Mouse (Mus musculus): Measurements from ENCODE around the gene Socs3. TPM values are rescaled to one million over a fixed set of nuclear protein-coding genes. Genes with fewer than 3 reads are reported as not detected.

The Socs3 gene
- polyA plus RNA-seq, 1 experiment from 2014 or later, result 11.7 TPM

DNA sequence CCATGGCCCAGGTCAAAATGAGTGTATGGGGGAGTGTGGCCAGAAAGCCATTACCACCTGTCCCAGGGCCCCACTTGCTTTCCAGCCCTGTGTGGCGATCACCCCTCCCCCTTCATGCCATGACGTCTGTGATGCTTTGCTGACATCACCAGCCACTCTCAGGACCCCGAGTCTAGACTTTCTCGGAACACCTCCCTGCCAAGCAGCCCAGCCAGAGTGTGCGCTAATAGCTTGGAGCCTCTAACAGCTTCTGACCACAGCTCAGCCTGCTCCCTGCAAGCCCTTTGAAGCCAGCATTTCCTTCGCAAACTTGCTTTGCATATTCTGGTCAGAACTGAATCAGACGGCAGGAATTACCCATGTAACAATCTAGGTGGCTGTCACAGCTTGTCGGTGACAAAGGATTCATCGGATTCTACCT lies 4.3 kb downstream of the Socs3 start:
- 35% methylated on average over 9 of the region's 9 CpGs for WGBS
- TF ChIP-seq CTCF (IDR thresholded peaks at IDR 0.05; ENCODE audit: low read depth), result no peak
- no peak for ATAC-seq (replicated peaks; ENCODE audit: low FRiP score, low read depth)
- H3K4me3 ChIP-seq (replicated peaks; ENCODE audit: low read depth, low read length), result no peak overlapping the region
- H3K27me3 ChIP-seq (ENCODE audit: insufficient read depth, low read length), result no peaks in the 10 kb centered on the region
- DNase-seq (ENCODE audit: low spot score), result no peak
- H3K4me1 ChIP-seq (replicated peaks; ENCODE audit: insufficient read depth, low read length), result peaks cover 46% of the 10 kb centered on the region
- peak overlapping the region; percentile 96; the same call in 1 of the 2 replicates for H3K4me2 ChIP-seq (ENCODE audit: low read length)
- no peak overlapping the region for H3K27ac ChIP-seq
- no peaks in the 10 kb centered on the region for H3K9me3 ChIP-seq (replicated peaks; ENCODE audit: low read length)
- no peak overlapping the region for H3K9ac ChIP-seq (ENCODE audit: low read depth, low read length)
- H3K36me3 ChIP-seq (ENCODE audit: insufficient read depth, low read length), result no peaks in the 10 kb centered on the region

GRCm38 (mm10) chr11:117965052-117965451 lies 4.8 kb downstream of the Socs3 start:
- Histone ChIP-seq H3K36me3 (ENCODE audit: insufficient read depth, low read length) (no peaks in the 10 kb centered on the region), H3K4me2 (ENCODE audit: low read length) (no peak overlapping the region), H3K9ac (ENCODE audit: low read depth, low read length) (no peak overlapping the region), H3K27ac (no peak overlapping the region), H3K9me3 (replicated peaks; ENCODE audit: low read length) (no peaks in the 10 kb centered on the region), H3K4me1 (replicated peaks; ENCODE audit: insufficient read depth, low read length) (peaks cover 46% of the 10 kb centered on the region), H3K27me3 (ENCODE audit: insufficient read depth, low read length) (no peaks in the 10 kb centered on the region), H3K4me3 (replicated peaks; ENCODE audit: low read depth, low read length) (no peak overlapping the region)
- DNase-seq (ENCODE audit: low spot score) (no peak), ATAC-seq (replicated peaks; ENCODE audit: low FRiP score, low read depth) (no peak)
- no peak for TF ChIP-seq CTCF (IDR thresholded peaks at IDR 0.05; ENCODE audit: low read depth)
- WGBS, result 52% methylated on average over 7 of the region's 7 CpGs

DNA sequence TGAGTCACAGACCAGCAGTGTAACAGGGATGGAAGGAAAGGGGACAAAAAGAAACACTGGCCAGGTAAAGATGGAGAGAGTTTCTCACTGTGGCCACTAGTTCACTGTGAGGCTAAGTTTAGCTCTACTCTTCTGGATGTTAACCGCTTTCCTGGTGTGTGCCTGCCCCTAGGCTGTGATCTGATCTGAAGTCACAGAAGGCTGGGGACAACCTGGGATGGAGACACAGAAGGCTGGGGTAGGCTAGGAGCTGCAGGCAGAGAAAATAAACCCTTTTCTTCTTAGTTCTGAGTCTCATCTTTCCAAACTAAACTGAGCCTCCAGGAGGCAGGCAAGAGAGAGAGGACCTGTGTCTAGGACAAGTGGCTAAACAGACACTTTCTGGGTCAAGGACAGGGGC lies 5.6 kb downstream of the Socs3 start:
- H3K36me3 ChIP-seq (ENCODE audit: insufficient read depth, low read length), result no peaks in the 10 kb centered on the region
- no peak overlapping the region for H3K4me3 ChIP-seq (replicated peaks; ENCODE audit: low read depth, low read length)
- H3K4me1 ChIP-seq (replicated peaks; ENCODE audit: insufficient read depth, low read length), result peaks cover 46% of the 10 kb centered on the region
- peak overlapping the region; percentile 66 for H3K4me2 ChIP-seq (ENCODE audit: low read length)
- WGBS, result 24% methylated on average over 1 of the region's 1 CpGs
- H3K9ac ChIP-seq (ENCODE audit: low read depth, low read length), result no peak overlapping the region
- H3K27ac ChIP-seq, result peak overlapping the region; percentile 89
- TF ChIP-seq CTCF (IDR thresholded peaks at IDR 0.05; ENCODE audit: low read depth), result peak; percentile 4; the same call in 1 of the 2 replicates
- no peak for DNase-seq (ENCODE audit: low spot score)
- no peaks in the 10 kb centered on the region for H3K27me3 ChIP-seq (ENCODE audit: insufficient read depth, low read length)
- no peak for ATAC-seq (replicated peaks; ENCODE audit: low FRiP score, low read depth)
- H3K9me3 ChIP-seq (replicated peaks; ENCODE audit: low read length), result no peaks in the 10 kb centered on the region

GRCm38 (mm10) chr11:117963872-117964271 lies 6.0 kb downstream of the Socs3 start:
- H3K4me1 ChIP-seq (replicated peaks; ENCODE audit: insufficient read depth, low read length), result peaks cover 46% of the 10 kb centered on the region
- WGBS, result 2% methylated on average over 9 of the region's 9 CpGs
- peak overlapping the region; percentile 89 for H3K27ac ChIP-seq
- H3K9me3 ChIP-seq (replicated peaks; ENCODE audit: low read length), result no peaks in the 10 kb centered on the region
- no peak for ATAC-seq (replicated peaks; ENCODE audit: low FRiP score, low read depth)
- no peak for TF ChIP-seq CTCF (IDR thresholded peaks at IDR 0.05; ENCODE audit: low read depth)
- H3K4me3 ChIP-seq (replicated peaks; ENCODE audit: low read depth, low read length), result peak overlapping the region; percentile 10; the same call in 1 of the 2 replicates
- H3K36me3 ChIP-seq (ENCODE audit: insufficient read depth, low read length), result no peaks in the 10 kb centered on the region
- DNase-seq (ENCODE audit: low spot score), result peak; percentile 62
- no peaks in the 10 kb centered on the region for H3K27me3 ChIP-seq (ENCODE audit: insufficient read depth, low read length)
- H3K4me2 ChIP-seq (ENCODE audit: low read length), result peak overlapping the region; percentile 66
- H3K9ac ChIP-seq (ENCODE audit: low read depth, low read length), result no peak overlapping the region

DNA sequence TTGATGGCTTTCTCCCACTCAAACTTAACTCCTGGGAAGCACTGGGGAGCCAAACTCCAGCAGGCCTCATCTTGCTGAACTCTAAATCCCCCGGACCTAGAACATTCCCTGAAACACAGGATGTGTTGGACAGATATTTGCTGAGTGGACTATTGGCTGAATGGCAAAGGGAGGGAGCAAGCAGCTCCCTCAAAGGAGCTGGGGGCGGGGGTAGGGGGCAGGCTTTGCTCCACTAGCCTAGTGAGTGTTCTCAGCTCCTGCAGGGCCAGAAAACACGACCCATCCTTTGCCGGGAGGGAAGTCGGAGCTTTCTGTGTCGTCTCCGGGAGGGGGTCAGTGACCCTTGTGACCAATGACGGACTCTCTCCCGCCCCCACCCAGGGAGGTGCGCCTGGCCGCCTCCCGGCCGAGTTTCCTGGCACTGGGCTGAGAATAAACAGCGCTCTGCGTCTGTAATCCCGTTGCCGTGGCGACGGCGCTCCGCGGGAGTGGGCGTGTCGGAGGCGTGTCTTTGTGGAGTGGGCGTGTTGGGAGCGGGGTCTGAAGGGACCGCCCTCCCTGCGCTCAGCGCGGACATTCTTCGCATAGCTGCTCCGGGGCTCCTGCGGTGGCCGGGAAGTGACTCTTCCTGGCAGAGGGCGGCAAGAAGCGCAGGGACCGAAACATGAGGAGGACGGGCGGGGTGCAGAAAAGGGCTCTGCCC lies 6.6 kb downstream of the Socs3 start:
- DNase-seq (ENCODE audit: low spot score), result peak; percentile 98
- peak overlapping the region; percentile 10; the same call in 1 of the 2 replicates for H3K4me3 ChIP-seq (replicated peaks; ENCODE audit: low read depth, low read length)
- no peaks in the 10 kb centered on the region for H3K27me3 ChIP-seq (ENCODE audit: insufficient read depth, low read length)
- H3K9me3 ChIP-seq (replicated peaks; ENCODE audit: low read length), result no peaks in the 10 kb centered on the region
- WGBS, result under 1% methylated on average over 40 of the region's 40 CpGs
- ATAC-seq (replicated peaks; ENCODE audit: low FRiP score, low read depth), result peak; percentile 88
- peak overlapping the region; percentile 89 for H3K27ac ChIP-seq
- H3K9ac ChIP-seq (ENCODE audit: low read depth, low read length), result 0 out of 2 replicates have a peak overlapping the region, but pooled peaks have one; percentile 19
- TF ChIP-seq CTCF (IDR thresholded peaks at IDR 0.05; ENCODE audit: low read depth), result no peak
- H3K4me1 ChIP-seq (replicated peaks; ENCODE audit: insufficient read depth, low read length), result peaks cover 45% of the 10 kb centered on the region
- H3K4me2 ChIP-seq (ENCODE audit: low read length), result peak overlapping the region; percentile 66
- H3K36me3 ChIP-seq (ENCODE audit: insufficient read depth, low read length), result no peaks in the 10 kb centered on the region

GRCm38 (mm10) chr11:117962228-117963067 lies 7.4 kb downstream of the Socs3 start:
- H3K9me3 ChIP-seq (replicated peaks; ENCODE audit: low read length), result no peaks in the 10 kb centered on the region
- H3K4me3 ChIP-seq (replicated peaks; ENCODE audit: low read depth, low read length), result no peak overlapping the region
- 0 out of 2 replicates have a peak overlapping the region, but pooled peaks have one; percentile 36 for H3K9ac ChIP-seq (ENCODE audit: low read depth, low read length)
- TF ChIP-seq CTCF (IDR thresholded peaks at IDR 0.05; ENCODE audit: low read depth), result no peak
- H3K27me3 ChIP-seq (ENCODE audit: insufficient read depth, low read length), result no peaks in the 10 kb centered on the region
- H3K27ac ChIP-seq, result peak overlapping the region; percentile 89
- ATAC-seq (replicated peaks; ENCODE audit: low FRiP score, low read depth) (peak; percentile 66), DNase-seq (ENCODE audit: low spot score) (peak; percentile 94)
- 24% methylated on average over 10 of the region's 10 CpGs for WGBS
- H3K4me2 ChIP-seq (ENCODE audit: low read length), result no peak overlapping the region
- H3K4me1 ChIP-seq (replicated peaks; ENCODE audit: insufficient read depth, low read length), result peaks cover 39% of the 10 kb centered on the region
- no peaks in the 10 kb centered on the region for H3K36me3 ChIP-seq (ENCODE audit: insufficient read depth, low read length)

Data from kidney, postnatal 0 days (tissue).